Mouse (Mus musculus) stomach, embryonic 16.5 days (tissue): ENCODE measurements around the gene Vmn1r59. TPM values are rescaled to one million over a fixed set of nuclear protein-coding genes. Genes with fewer than 3 reads are reported as not detected.
"Not testable (repeated sequence)": the region's sequence is repeated elsewhere in the genome, so short reads cannot be mapped to it uniquely, and the experiment has no call there.

Experiments
- ATAC-seq: fragments of 200-750 bp; cut with Nextera tagmentation; 2 replicates; pipeline ENCODE4 v1.8.0; 2017; ENCODE audit warnings: moderate number of reproducible peaks, moderate TSS enrichment; ENCODE audit not compliant: insufficient read depth, low FRiP score
- H3K27ac ChIP-seq: fragments of 300-500 bp; sonication (generic); 2 replicates; pipeline ENCODE4 v1.5.1; 2014; ENCODE audit warnings: low read length
- H3K27me3 ChIP-seq: fragments of 300-500 bp; sonication (generic); 2 replicates; pipeline ENCODE4 v1.6.1; 2014; ENCODE audit warnings: low read length, control low read depth, mixed read lengths; ENCODE audit not compliant: control insufficient read depth, insufficient read depth
- H3K36me3 ChIP-seq: fragments of 300-500 bp; sonication (generic); 2 replicates; pipeline ENCODE4 v1.6.1; 2014; ENCODE audit warnings: low read length; ENCODE audit not compliant: control insufficient read depth, insufficient read depth
- H3K4me1 ChIP-seq: fragments of 300-500 bp; sonication (generic); 2 replicates; pipeline ENCODE4 v1.6.1; 2014; ENCODE audit warnings: low read length, control low read depth, mixed read lengths; ENCODE audit not compliant: control insufficient read depth, insufficient read depth
- H3K4me2 ChIP-seq: fragments of 300-500 bp; sonication (generic); 2 replicates; pipeline ENCODE4 v1.6.1; 2014; ENCODE audit warnings: low read depth, low read length, mixed read lengths
- H3K4me3 ChIP-seq: fragments of 300-500 bp; sonication (generic); replicated peaks from 2 replicates; pipeline ENCODE4 v1.5.1; 2014; ENCODE audit warnings: mild to moderate bottlenecking, low read length
- H3K9ac ChIP-seq: fragments of 300-500 bp; sonication (generic); 2 replicates; pipeline ENCODE4 v1.6.1; 2014; ENCODE audit warnings: low read length
- H3K9me3 ChIP-seq: fragments of 300-500 bp; sonication (generic); replicated peaks from 2 replicates; pipeline ENCODE4 v1.6.1; 2016; ENCODE audit warnings: low read length, control low read depth; ENCODE audit not compliant: control insufficient read depth
- WGBS: fragments of 180-500 bp; shearing (Covaris S2); extraction: QIAGEN DNeasy Blood & Tissue Kit; methylation state at CpG from one replicate; pipeline ENCODE4 v1.1.7; 2014; 5-methylcytosine and 5-hydroxymethylcytosine counted together
- polyA plus RNA-seq: library from polyadenylated mRNA; unstranded; fragments of >200 nt; fragmentation: Nextera tagmentation; extraction: Ambion mirVana; gene quantifications from 2 replicates; pipeline ENCODE4 v1.2.1, GENCODE M21; 2015

The Vmn1r59 gene
- polyA plus RNA-seq: not detected in 2 replicates

- no peak within 1 kb of the TSS for H3K9ac ChIP-seq
- H3K4me3 ChIP-seq: no peak within 1 kb of the TSS
- H3K27ac ChIP-seq: no peak within 1 kb of the TSS
- no peak within 1 kb of the TSS for H3K4me2 ChIP-seq
- no peak for ATAC-seq
- no peaks in the 10 kb centered on the region for H3K27me3 ChIP-seq
- no peaks in the 10 kb centered on the region for H3K4me1 ChIP-seq
- 0 out of 2 replicates have a peak, but pooled peaks cover 5% of the 10 kb centered on the region for H3K9me3 ChIP-seq
- H3K36me3 ChIP-seq: no peaks in the 10 kb centered on the region
Observed at GRCm38 (mm10) chr7:5456674-5457073, at the start of gene Vmn1r59. Vmn1r59 (minus strand) TSS chr7:5456774.

GRCm38 (mm10) chr7:5493856-5494255, 37.3 kb upstream of the Vmn1r59 start, which contains the start of gene Vmn2r28:
Vmn2r28 (minus strand) TSS chr7:5493956.
- not testable (repeated sequence) for H3K4me3 ChIP-seq, H3K36me3 ChIP-seq, H3K9me3 ChIP-seq, H3K27ac ChIP-seq, H3K27me3 ChIP-seq, H3K4me2 ChIP-seq, H3K9ac ChIP-seq, H3K4me1 ChIP-seq, ATAC-seq

- not testable (repeated sequence) for H3K4me1 ChIP-seq, H3K9ac ChIP-seq, H3K4me2 ChIP-seq, H3K27ac ChIP-seq, H3K36me3 ChIP-seq, H3K27me3 ChIP-seq, H3K9me3 ChIP-seq, ATAC-seq, H3K4me3 ChIP-seq
- WGBS: 60% methylated on average over 3 of the region's 3 CpGs
Observed at GRCm38 (mm10) chr7:5454011-5454410, 2.6 kb downstream of the Vmn1r59 start.

GRCm38 (mm10) chr7:5448627-5449026, 7.9 kb downstream of the Vmn1r59 start:
- no peaks in the 10 kb centered on the region for H3K27me3 ChIP-seq
- no peaks in the 10 kb centered on the region for H3K36me3 ChIP-seq
- no peak for ATAC-seq
- 0 out of 2 replicates have a peak, but pooled peaks cover 4% of the 10 kb centered on the region for H3K9me3 ChIP-seq
- no peak overlapping the region for H3K4me2 ChIP-seq
- no peak overlapping the region for H3K27ac ChIP-seq
- H3K4me3 ChIP-seq: no peak overlapping the region
- H3K4me1 ChIP-seq: no peaks in the 10 kb centered on the region
- no peak overlapping the region for H3K9ac ChIP-seq

GRCm38 (mm10) chr7:5413296-5413695, 43.3 kb downstream of the Vmn1r59 start, which contains the start of gene Vmn1r58:
Vmn1r58 (minus strand) TSS chr7:5413396.
- not testable (repeated sequence) for H3K9ac ChIP-seq, H3K4me1 ChIP-seq, H3K27me3 ChIP-seq, H3K4me3 ChIP-seq, H3K4me2 ChIP-seq, ATAC-seq, H3K9me3 ChIP-seq, H3K36me3 ChIP-seq, H3K27ac ChIP-seq

- no peaks in the 10 kb centered on the region for H3K27me3 ChIP-seq
- no peak overlapping the region for H3K27ac ChIP-seq
- no peaks in the 10 kb centered on the region; the same call in 1 of the 2 replicates for H3K9me3 ChIP-seq
- WGBS: 45% methylated on average over 2 of the region's 2 CpGs
- H3K4me2 ChIP-seq: no peak overlapping the region
- no peak for ATAC-seq
- no peaks in the 10 kb centered on the region for H3K4me1 ChIP-seq
- H3K36me3 ChIP-seq: no peaks in the 10 kb centered on the region
- no peak overlapping the region for H3K4me3 ChIP-seq
- no peak overlapping the region for H3K9ac ChIP-seq
Observed at GRCm38 (mm10) chr7:5406201-5406600, 50.4 kb downstream of the Vmn1r59 start.

Other genes with a start within 250 kb of the Vmn1r59 start
- gene Vmn1r57, start 238.3 kb downstream of the Vmn1r59 start, polyA plus RNA-seq: not detected in 2 replicates
- not detected in 2 replicates for gene Gm5065, start 106.2 kb downstream of the Vmn1r59 start, polyA plus RNA-seq
- not detected in 2 replicates for gene Nlrp2, start 105.7 kb downstream of the Vmn1r59 start, polyA plus RNA-seq
- not detected in 2 replicates for gene Vmn1r58, start 43.4 kb downstream of the Vmn1r59 start, polyA plus RNA-seq
- gene Vmn2r28, start 37.2 kb upstream of the Vmn1r59 start, polyA plus RNA-seq: not detected in 2 replicates
- not detected in 2 replicates for gene Vmn1r60, start 90.5 kb upstream of the Vmn1r59 start, polyA plus RNA-seq
- gene Vmn1r61, start 156.5 kb upstream of the Vmn1r59 start, polyA plus RNA-seq: not detected in 2 replicates
- not detected in 2 replicates for gene Vmn1r62, start 216.9 kb upstream of the Vmn1r59 start, polyA plus RNA-seq